Mouse (Mus musculus) midbrain, embryonic 15.5 days (tissue): ENCODE measurements around the gene Slc4a3. TPM values are rescaled to one million over a fixed set of nuclear protein-coding genes. Genes with fewer than 3 reads are reported as not detected.
A peak's percentile ranks its signal among the peaks of the same experiment; 100 is the strongest.

Experiments
- ATAC-seq: fragments of 200-750 bp; cut with Nextera tagmentation; replicated peaks from 2 replicates; pipeline ENCODE4 v1.8.0; 2017; ENCODE audit warnings: moderate TSS enrichment
- H3K27ac ChIP-seq: fragments of 300-500 bp; sonication (generic); 2 replicates; pipeline ENCODE4 v1.5.1; 2015; ENCODE audit warnings: mild to moderate bottlenecking, inconsistent platforms
- H3K27me3 ChIP-seq: fragments of 300-500 bp; sonication (generic); replicated peaks from 2 replicates; pipeline ENCODE4 v1.6.1; 2015; ENCODE audit warnings: inconsistent platforms
- H3K36me3 ChIP-seq: fragments of 300-500 bp; sonication (generic); replicated peaks from 2 replicates; pipeline ENCODE4 v1.6.1; 2015; ENCODE audit warnings: inconsistent platforms
- H3K4me1 ChIP-seq: fragments of 300-500 bp; sonication (generic); 2 replicates; pipeline ENCODE4 v1.6.1; 2015; ENCODE audit warnings: inconsistent platforms
- H3K4me2 ChIP-seq: fragments of 300-500 bp; sonication (generic); 2 replicates; pipeline ENCODE4 v1.6.1; 2015; ENCODE audit warnings: inconsistent platforms, mild to moderate bottlenecking, moderate library complexity
- H3K4me3 ChIP-seq: fragments of 300-500 bp; sonication (generic); 2 replicates; pipeline ENCODE4 v1.5.1; 2015; ENCODE audit warnings: mild to moderate bottlenecking, inconsistent platforms
- H3K9ac ChIP-seq: fragments of 300-500 bp; sonication (generic); 2 replicates; pipeline ENCODE4 v1.6.1; 2015; ENCODE audit warnings: mild to moderate bottlenecking, inconsistent platforms
- H3K9me3 ChIP-seq: fragments of 300-500 bp; sonication (generic); 2 replicates; pipeline ENCODE4 v1.6.1; 2016; ENCODE audit warnings: inconsistent platforms
- WGBS: fragments of 180-500 bp; shearing (Covaris S2); methylation state at CpG from one replicate; pipeline ENCODE4 v1.1.7; 2015; ENCODE audit warnings: mixed read lengths; 5-methylcytosine and 5-hydroxymethylcytosine counted together
- polyA plus RNA-seq: library from polyadenylated mRNA; unstranded; fragments of >200 nt; fragmentation: Nextera tagmentation; extraction: Ambion mirVana; gene quantifications from 2 replicates; pipeline ENCODE4 v1.2.1, GENCODE M21; 2015

Gene Slc4a3
- polyA plus RNA-seq, 1 experiment from 2014 or later, result 79.6 TPM

DNA sequence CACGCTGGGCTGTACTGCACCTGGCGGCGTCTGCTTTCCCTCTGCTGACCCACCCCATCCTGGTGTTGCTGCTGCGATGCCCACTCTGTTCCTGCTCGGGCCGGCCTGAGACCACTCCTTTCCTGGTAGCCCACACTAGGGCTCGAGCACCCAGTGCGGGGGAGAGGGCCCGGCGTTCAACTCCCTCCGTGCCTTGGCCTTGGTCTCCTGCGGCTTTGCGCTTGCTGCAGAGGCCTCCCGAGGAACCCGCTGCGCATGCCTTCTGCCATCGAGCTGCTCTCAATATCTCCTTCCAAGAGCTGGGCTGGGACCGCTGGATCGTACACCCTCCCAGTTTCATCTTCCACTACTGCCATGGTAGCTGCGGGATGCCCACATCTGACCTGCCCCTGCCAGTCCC is 36.5 kb upstream of the Slc4a3 start:
- WGBS, result 49% methylated on average over 20 of the region's 20 CpGs
- ATAC-seq, result no peak
- peaks cover 16% of the 10 kb centered on the region for H3K4me1 ChIP-seq
- no peaks in the 10 kb centered on the region for H3K9me3 ChIP-seq
- peaks cover 5% of the 10 kb centered on the region; the same call in 1 of the 2 replicates for H3K27me3 ChIP-seq
- H3K4me3 ChIP-seq, result no peak overlapping the region
- H3K9ac ChIP-seq, result no peak overlapping the region
- no peaks in the 10 kb centered on the region for H3K36me3 ChIP-seq
- no peak overlapping the region for H3K27ac ChIP-seq
- H3K4me2 ChIP-seq, result no peak overlapping the region

DNA sequence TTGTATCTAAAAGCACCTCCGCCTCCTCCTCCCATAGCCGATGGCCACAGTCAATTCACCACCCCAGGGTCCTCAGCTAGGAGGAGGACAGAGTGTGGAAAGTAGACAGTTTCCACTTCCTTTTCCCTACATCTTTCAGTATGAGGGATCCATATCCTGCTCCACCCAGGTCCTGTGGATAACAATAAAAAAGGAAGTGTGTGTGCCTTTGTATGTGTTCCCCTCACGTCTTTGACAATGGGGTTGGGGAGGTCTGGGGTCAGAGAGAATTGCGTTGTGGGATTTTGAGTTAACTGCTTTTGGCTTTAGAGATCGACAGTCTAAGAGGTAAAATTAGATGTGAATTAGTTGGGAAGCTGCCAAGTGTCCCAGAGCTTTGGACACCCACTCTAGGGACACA is 35.9 kb upstream of the Slc4a3 start:
- H3K36me3 ChIP-seq, result no peaks in the 10 kb centered on the region
- H3K9me3 ChIP-seq, result no peaks in the 10 kb centered on the region
- peaks cover 5% of the 10 kb centered on the region; the same call in 1 of the 2 replicates for H3K27me3 ChIP-seq
- peaks cover 11% of the 10 kb centered on the region for H3K4me1 ChIP-seq
- no peak overlapping the region for H3K9ac ChIP-seq
- no peak overlapping the region for H3K27ac ChIP-seq
- whole genome bisulfite sequencing, result 78% methylated on average over 5 of the region's 5 CpGs
- no peak overlapping the region for H3K4me3 ChIP-seq
- no peak overlapping the region for H3K4me2 ChIP-seq
- ATAC-seq, result no peak

- WGBS, result 56% methylated on average over 4 of the region's 4 CpGs
- ATAC-seq, result no peak
- peaks cover 5% of the 10 kb centered on the region; the same call in 1 of the 2 replicates for H3K27me3 ChIP-seq
- no peak overlapping the region for H3K4me3 ChIP-seq
- no peak overlapping the region for H3K4me2 ChIP-seq
- no peaks in the 10 kb centered on the region for H3K36me3 ChIP-seq
- H3K9ac ChIP-seq, result no peak overlapping the region
- H3K27ac ChIP-seq, result no peak overlapping the region
- no peaks in the 10 kb centered on the region for H3K9me3 ChIP-seq
- peaks cover 6% of the 10 kb centered on the region for H3K4me1 ChIP-seq
Observed at GRCm38 (mm10) chr1:75511437-75512210, 34.4 kb upstream of the Slc4a3 start.

GRCm38 (mm10) chr1:75512550-75512949 is 33.5 kb upstream of the Slc4a3 start:
- peaks cover 5% of the 10 kb centered on the region; the same call in 1 of the 2 replicates for H3K27me3 ChIP-seq
- no peak for ATAC-seq
- no peaks in the 10 kb centered on the region for H3K4me1 ChIP-seq
- WGBS, result 92% methylated on average over 3 of the region's 3 CpGs
- H3K27ac ChIP-seq, result no peak overlapping the region
- H3K4me3 ChIP-seq, result no peak overlapping the region
- no peaks in the 10 kb centered on the region for H3K9me3 ChIP-seq
- no peaks in the 10 kb centered on the region for H3K36me3 ChIP-seq
- H3K4me2 ChIP-seq, result no peak overlapping the region
- no peak overlapping the region for H3K9ac ChIP-seq

DNA sequence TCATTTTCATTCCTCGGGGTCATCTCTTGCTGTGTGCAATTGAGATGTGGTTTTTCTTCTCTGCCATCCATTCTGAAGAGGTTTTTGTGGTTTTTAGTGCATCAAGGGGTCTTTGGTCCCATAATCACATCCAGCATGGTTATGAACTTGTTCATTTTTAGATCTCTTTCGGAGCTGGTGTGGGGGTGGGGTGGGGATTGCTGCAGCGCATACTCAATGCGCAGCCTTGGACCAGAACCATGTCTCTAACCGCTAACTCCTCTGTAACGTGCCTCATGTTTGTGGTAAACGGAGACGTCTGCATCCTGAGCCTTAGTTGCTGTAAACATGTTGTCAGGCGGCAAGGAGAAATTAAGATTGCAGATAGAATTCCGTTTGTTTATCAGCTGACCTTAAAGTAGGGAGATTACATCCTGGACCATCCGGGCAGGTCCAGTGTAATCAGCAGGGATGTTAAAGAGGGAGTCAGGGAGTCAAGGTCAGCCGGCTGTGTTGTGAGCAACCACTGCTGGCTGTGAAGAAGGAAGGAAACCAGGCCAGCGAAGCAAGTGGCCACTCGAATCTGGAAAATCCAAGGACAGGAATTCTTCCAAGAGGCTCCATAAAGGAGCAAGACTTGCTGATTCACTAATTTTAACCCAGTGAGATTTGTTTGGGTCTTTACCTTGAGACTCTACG is 29.2 kb upstream of the Slc4a3 start:
- no peak overlapping the region for H3K4me3 ChIP-seq
- no peak overlapping the region for H3K27ac ChIP-seq
- H3K9me3 ChIP-seq, result no peaks in the 10 kb centered on the region
- H3K9ac ChIP-seq, result no peak overlapping the region
- no peak for ATAC-seq
- H3K36me3 ChIP-seq, result no peaks in the 10 kb centered on the region
- WGBS, result 83% methylated on average over 15 of the region's 15 CpGs
- H3K4me2 ChIP-seq, result no peak overlapping the region
- H3K4me1 ChIP-seq, result 0 out of 2 replicates have a peak, but pooled peaks cover 4% of the 10 kb centered on the region
- no peaks in the 10 kb centered on the region for H3K27me3 ChIP-seq

GRCm38 (mm10) chr1:75517984-75518383 is 28.1 kb upstream of the Slc4a3 start:
- WGBS, result 50% methylated on average over 4 of the region's 4 CpGs
- no peak overlapping the region for H3K9ac ChIP-seq
- H3K27ac ChIP-seq, result no peak overlapping the region
- no peak for ATAC-seq
- no peaks in the 10 kb centered on the region for H3K36me3 ChIP-seq
- peaks cover 13% of the 10 kb centered on the region for H3K4me1 ChIP-seq
- no peak overlapping the region for H3K4me2 ChIP-seq
- H3K4me3 ChIP-seq, result no peak overlapping the region
- no peaks in the 10 kb centered on the region for H3K9me3 ChIP-seq
- no peaks in the 10 kb centered on the region for H3K27me3 ChIP-seq

GRCm38 (mm10) chr1:75518427-75518826 is 27.6 kb upstream of the Slc4a3 start:
- Histone ChIP-seq H3K27ac (no peak overlapping the region), H3K9ac (no peak overlapping the region), H3K36me3 (no peaks in the 10 kb centered on the region), H3K4me1 (peaks cover 13% of the 10 kb centered on the region), H3K4me2 (no peak overlapping the region), H3K4me3 (no peak overlapping the region), H3K27me3 (no peaks in the 10 kb centered on the region), H3K9me3 (no peaks in the 10 kb centered on the region)
- ATAC-seq, result no peak
- WGBS, result 98% methylated on average over 4 of the region's 4 CpGs

DNA sequence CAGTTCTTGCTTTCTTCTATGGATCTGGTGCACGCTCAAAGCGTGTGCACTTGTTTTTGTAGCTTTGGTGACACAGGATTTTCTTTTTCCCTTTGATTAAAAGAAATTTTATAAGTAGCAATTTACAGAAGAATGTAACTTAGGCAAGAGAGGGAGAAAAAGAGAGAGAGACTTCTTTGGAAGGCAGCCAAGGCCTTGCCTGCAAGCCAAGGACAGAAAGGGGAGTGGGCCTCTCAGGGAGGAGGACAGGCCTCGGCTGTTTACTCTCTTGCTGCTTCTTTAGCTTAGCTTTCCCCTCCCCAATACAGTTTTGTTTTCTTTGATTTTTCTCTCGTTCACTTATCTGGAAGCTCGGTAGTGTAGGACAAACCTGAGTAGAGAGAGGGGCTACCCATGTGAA is 26.5 kb upstream of the Slc4a3 start:
- H3K4me2 ChIP-seq, result no peak overlapping the region
- no peaks in the 10 kb centered on the region for H3K27me3 ChIP-seq
- no peaks in the 10 kb centered on the region for H3K36me3 ChIP-seq
- no peak overlapping the region for H3K4me3 ChIP-seq
- H3K4me1 ChIP-seq, result peaks cover 13% of the 10 kb centered on the region
- H3K9ac ChIP-seq, result no peak overlapping the region
- 77% methylated on average over 5 of the region's 5 CpGs for WGBS
- no peak for ATAC-seq
- no peaks in the 10 kb centered on the region for H3K9me3 ChIP-seq
- H3K27ac ChIP-seq, result no peak overlapping the region

DNA sequence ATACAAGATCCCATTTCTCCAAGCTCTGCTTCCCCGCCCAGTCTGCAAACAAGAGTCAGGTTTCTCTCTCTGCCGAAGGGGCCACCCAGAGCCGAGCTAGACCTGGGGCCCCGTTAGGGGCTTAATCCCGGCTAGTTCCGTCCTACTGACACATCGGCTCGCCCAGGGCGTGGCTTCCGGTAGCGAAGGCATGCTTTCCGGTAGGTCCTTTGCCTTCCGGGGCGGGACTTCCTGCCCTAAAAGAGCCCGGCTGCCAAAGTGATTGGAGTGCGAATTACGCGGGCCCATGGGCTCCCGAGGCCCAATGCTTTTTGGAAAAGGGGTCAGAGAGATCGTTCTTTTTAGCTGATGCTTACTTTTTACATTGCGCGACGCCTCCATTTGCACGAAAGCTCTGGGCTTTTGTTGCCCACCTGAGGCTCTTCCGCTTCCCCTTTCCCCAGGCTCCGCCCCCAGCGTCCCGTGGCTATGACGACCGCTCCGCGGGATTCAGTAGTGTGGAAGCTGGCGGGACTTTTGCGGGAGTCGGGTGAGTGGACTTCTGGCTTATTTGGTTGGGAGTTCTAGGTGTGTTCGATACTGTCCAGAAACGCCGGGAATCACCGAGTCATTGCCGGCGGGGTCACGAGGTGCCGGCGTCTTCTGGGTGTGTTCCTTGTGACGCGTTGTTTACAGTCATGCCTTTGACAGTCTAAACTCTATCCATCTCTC is 24.6 kb upstream of the Slc4a3 start, which contains the start of gene Stk11ip:
Gene Stk11ip (plus strand): TSS at position 209 of the 711 bp plus-strand sequence.
- WGBS, result under 1% methylated on average over 46 of the region's 46 CpGs
- H3K27ac ChIP-seq, result peak within 1 kb of the TSS; percentile 89
- H3K9ac ChIP-seq, result peak within 1 kb of the TSS; percentile 51
- no peaks in the 10 kb centered on the region for H3K9me3 ChIP-seq
- peak within 1 kb of the TSS; percentile 83 for H3K4me3 ChIP-seq
- peaks cover 13% of the 10 kb centered on the region for H3K4me1 ChIP-seq
- 0 out of 2 replicates have a peak, but pooled peaks cover 4% of the 10 kb centered on the region for H3K36me3 ChIP-seq
- no peaks in the 10 kb centered on the region for H3K27me3 ChIP-seq
- ATAC-seq, result peak; percentile 97
- peak within 1 kb of the TSS; percentile 77 for H3K4me2 ChIP-seq

- Histone ChIP-seq H3K9me3 (no peaks in the 10 kb centered on the region), H3K36me3 (peaks cover 10% of the 10 kb centered on the region; the same call in 1 of the 2 replicates), H3K4me3 (no peak overlapping the region), H3K4me2 (no peak overlapping the region), H3K9ac (no peak overlapping the region), H3K4me1 (peaks cover 13% of the 10 kb centered on the region), H3K27me3 (no peaks in the 10 kb centered on the region), H3K27ac (no peak overlapping the region)
- 87% methylated on average over 7 of the region's 7 CpGs for WGBS
- no peak for ATAC-seq
Observed at GRCm38 (mm10) chr1:75524679-75525078, 21.4 kb upstream of the Slc4a3 start.

- 82% methylated on average over 4 of the region's 4 CpGs for WGBS
- Histone ChIP-seq H3K9ac (no peak overlapping the region), H3K9me3 (no peaks in the 10 kb centered on the region), H3K36me3 (peaks cover 19% of the 10 kb centered on the region), H3K4me1 (no peaks in the 10 kb centered on the region), H3K4me3 (no peak overlapping the region), H3K27me3 (no peaks in the 10 kb centered on the region), H3K4me2 (no peak overlapping the region), H3K27ac (no peak overlapping the region)
- no peak for ATAC-seq
Observed at GRCm38 (mm10) chr1:75530546-75530945, 15.5 kb upstream of the Slc4a3 start.
